Mouse (Mus musculus) heart, embryonic 14.5 days (tissue): ENCODE results near the gene Ercc6l2. TPM values are rescaled to one million over a fixed set of nuclear protein-coding genes. Genes with fewer than 3 reads are reported as not detected.

ENCODE experiments used
- ATAC-seq: fragments of 200-750 bp; cut with Nextera tagmentation; 2 replicates; pipeline ENCODE4 v1.8.0; 2017; ENCODE audit warnings: low read depth, moderate TSS enrichment; ENCODE audit not compliant: insufficient number of reproducible peaks, insufficient read depth, low FRiP score
- H3K27ac ChIP-seq, 2 experiments: fragments of 200-500 bp in 1 of 2; fragments of 300-500 bp in 1 of 2; sonication (generic) in 1 of 2; replicated peaks in 1 of 2; 2 replicates each; pipeline ENCODE4 v1.5.1; 2012 to 2014; ENCODE audit warnings: low read depth in 2 of 2, low read length in 2 of 2, control low read depth in 1 of 2, mild to moderate bottlenecking in 1 of 2, mixed read lengths in 1 of 2; ENCODE audit not compliant: control insufficient read depth in 1 of 2, insufficient read depth in 1 of 2
- H3K27me3 ChIP-seq: fragments of 300-500 bp; sonication (generic); 2 replicates; pipeline ENCODE4 v1.6.1; 2014; ENCODE audit warnings: mild to moderate bottlenecking, low read length, control low read depth; ENCODE audit not compliant: control insufficient read depth, insufficient read depth
- H3K36me3 ChIP-seq: fragments of 300-500 bp; sonication (generic); 2 replicates; pipeline ENCODE4 v1.6.1; 2014; ENCODE audit warnings: mild to moderate bottlenecking, control low read depth, low read length, mixed read lengths; ENCODE audit not compliant: control insufficient read depth, insufficient read depth
- H3K4me1 ChIP-seq, 2 experiments: fragments of 200-500 bp in 1 of 2; fragments of 300-500 bp in 1 of 2; sonication (generic) in 1 of 2; 2 replicates each; pipeline ENCODE4 v1.6.1; 2012 to 2014; ENCODE audit warnings: low read length in 2 of 2, control low read depth in 1 of 2, mixed read lengths in 1 of 2; ENCODE audit not compliant: control insufficient read depth in 2 of 2, insufficient read depth in 2 of 2
- H3K4me2 ChIP-seq: fragments of 300-500 bp; sonication (generic); 2 replicates; pipeline ENCODE4 v1.6.1; 2014; ENCODE audit warnings: mild to moderate bottlenecking, low read length
- H3K4me3 ChIP-seq, 2 experiments: fragments of 200-500 bp in 1 of 2; fragments of 300-500 bp in 1 of 2; sonication (generic) in 1 of 2; 2 replicates each; pipeline ENCODE4 v1.5.1; 2012 to 2014; ENCODE audit warnings: low read length in 2 of 2, mild to moderate bottlenecking in 2 of 2, control low read depth in 1 of 2, low read depth in 1 of 2, moderate library complexity in 1 of 2; ENCODE audit not compliant: control insufficient read depth in 1 of 2, insufficient read depth in 1 of 2
- H3K9ac ChIP-seq: fragments of 300-500 bp; sonication (generic); 2 replicates; pipeline ENCODE4 v1.6.1; 2014; ENCODE audit warnings: mild to moderate bottlenecking, low read length
- H3K9me3 ChIP-seq: fragments of 300-500 bp; sonication (generic); 2 replicates; pipeline ENCODE4 v1.6.1; 2016; ENCODE audit warnings: low read length, control low read depth; ENCODE audit not compliant: control insufficient read depth
- WGBS: fragments of 180-500 bp; shearing (Covaris S2); extraction: QIAGEN DNeasy Blood & Tissue Kit; methylation state at CpG from one replicate; pipeline ENCODE4 v1.1.7; 2014; 5-methylcytosine and 5-hydroxymethylcytosine counted together
- polyA plus RNA-seq: library from polyadenylated mRNA; unstranded; fragments of >200 nt; fragmentation: Nextera tagmentation; extraction: Ambion mirVana; gene quantifications from 2 replicates; pipeline ENCODE4 v1.2.1, GENCODE M21; 2014

Ercc6l2 gene
- polyA plus RNA-seq, 1 experiment from 2014 or later, result 14.3 TPM

- no peak for ATAC-seq
- Histone ChIP-seq H3K27ac (no peak overlapping the region), H3K36me3 (no peaks in the 10 kb centered on the region), H3K27me3 (no peaks in the 10 kb centered on the region), H3K4me1 (peaks cover 12 to 22% of the 10 kb centered on the region in 2 experiments; a peak in 3 of 4 replicates), H3K4me2 (no peak overlapping the region), H3K4me3 (no peak overlapping the region), H3K9me3 (no peaks in the 10 kb centered on the region), H3K9ac (no peak overlapping the region)
- WGBS, result 47% methylated on average over 1 of the region's 1 CpGs
Observed at GRCm38 (mm10) chr13:63940257-63940656, 125.2 kb downstream of the Ercc6l2 start.

DNA sequence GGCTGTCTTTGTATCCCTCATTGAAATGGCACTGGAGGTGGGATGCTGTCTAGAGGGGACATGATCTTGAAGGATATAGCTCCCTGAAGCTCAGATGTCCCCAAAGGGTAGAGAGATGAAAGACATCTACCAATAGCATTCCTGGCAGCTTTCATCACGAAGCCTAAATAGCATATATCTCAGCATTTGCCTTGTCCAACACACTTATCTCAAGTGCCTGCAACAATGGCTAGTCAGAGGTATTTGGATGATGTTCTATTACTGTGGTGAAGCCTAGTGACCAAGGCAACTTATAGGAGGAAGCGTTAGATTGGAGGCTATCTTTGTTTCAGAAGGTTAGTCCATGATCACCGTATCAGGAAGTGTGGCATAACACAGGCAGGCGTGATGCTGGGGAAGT, 126.1 kb downstream of the Ercc6l2 start:
- 35% methylated on average over 4 of the region's 4 CpGs for WGBS
- Histone ChIP-seq H3K4me1 (peaks cover 12 to 22% of the 10 kb centered on the region in 2 experiments; a peak in 3 of 4 replicates), H3K27ac (peak overlapping the region; percentile 62 to 64), H3K4me3 (no peak overlapping the region), H3K27me3 (no peaks in the 10 kb centered on the region), H3K4me2 (peak overlapping the region; percentile 18; the same call in 1 of the 2 replicates), H3K9ac (no peak overlapping the region), H3K9me3 (no peaks in the 10 kb centered on the region), H3K36me3 (no peaks in the 10 kb centered on the region)
- ATAC-seq, result peak; percentile 70

DNA sequence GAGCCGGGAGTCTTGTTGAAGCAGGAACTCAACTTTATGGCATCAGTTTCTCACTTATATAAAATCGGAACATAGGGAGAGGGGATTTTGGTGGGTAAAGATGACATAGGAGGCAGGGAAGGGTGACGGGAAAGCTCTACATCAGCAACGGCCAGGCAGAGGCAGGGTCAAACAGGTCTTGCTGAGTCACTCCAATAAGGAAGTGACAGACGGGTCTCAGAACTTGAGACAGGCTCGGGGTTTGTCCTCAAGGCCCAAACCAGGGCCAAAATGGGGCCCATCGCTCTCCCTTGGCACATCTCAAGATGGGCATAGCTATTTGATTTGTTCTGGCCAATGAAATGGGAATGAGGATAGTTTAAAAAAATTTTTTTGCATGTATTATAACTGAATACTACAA, 128.6 kb downstream of the Ercc6l2 start:
- 84% methylated on average over 7 of the region's 7 CpGs for WGBS
- no peak overlapping the region for H3K4me2 ChIP-seq
- H3K36me3 ChIP-seq, result no peaks in the 10 kb centered on the region
- H3K9me3 ChIP-seq, result no peaks in the 10 kb centered on the region
- no peak overlapping the region for H3K27ac ChIP-seq
- no peaks in the 10 kb centered on the region for H3K27me3 ChIP-seq
- ATAC-seq, result no peak
- no peak overlapping the region for H3K9ac ChIP-seq
- H3K4me3 ChIP-seq, result no peak overlapping the region
- peaks cover 10 to 19% of the 10 kb centered on the region in 2 experiments; a peak in 3 of 4 replicates for H3K4me1 ChIP-seq

DNA sequence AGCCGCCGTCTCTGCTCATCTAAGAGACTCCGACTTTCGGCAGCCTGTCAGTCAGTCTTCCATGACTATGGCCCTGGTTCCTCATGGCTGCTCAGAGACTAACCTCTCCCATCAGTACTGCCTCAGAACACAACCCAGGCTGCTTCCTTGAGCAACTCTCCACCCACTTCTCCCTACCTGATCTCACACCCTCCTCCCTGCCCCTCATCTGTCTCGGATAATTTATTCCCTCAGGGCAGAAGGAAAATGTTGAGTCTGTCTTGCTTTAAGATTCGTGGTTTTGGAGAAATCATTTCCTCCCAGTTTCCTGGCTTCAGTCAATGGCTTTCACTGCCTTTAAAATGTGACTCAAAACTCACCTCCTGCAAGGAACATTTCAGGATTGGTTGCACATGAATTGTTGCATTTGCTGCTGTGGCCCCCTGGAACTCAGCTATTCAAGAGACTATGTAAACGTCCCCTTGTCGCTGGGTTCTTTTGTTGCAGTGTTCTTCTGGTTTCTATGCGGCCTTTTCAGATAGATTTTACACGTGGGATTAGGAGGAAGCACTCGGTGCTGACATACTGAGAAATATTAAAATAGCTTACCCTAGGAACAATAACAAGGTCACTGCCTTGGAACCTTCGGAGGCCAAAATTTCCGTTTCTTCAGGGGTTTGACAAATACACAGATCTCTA, 129.4 kb downstream of the Ercc6l2 start:
- ATAC-seq, result no peak
- WGBS, result 68% methylated on average over 13 of the region's 13 CpGs
- no peaks in the 10 kb centered on the region for H3K36me3 ChIP-seq

More for the DNA sequence above, 129.4 kb downstream of the Ercc6l2 start:
- no peak overlapping the region for H3K4me3 ChIP-seq
- no peak overlapping the region for H3K4me2 ChIP-seq
- H3K27me3 ChIP-seq, result no peaks in the 10 kb centered on the region
- peaks cover 10 to 20% of the 10 kb centered on the region in 2 experiments; a peak in 3 of 4 replicates for H3K4me1 ChIP-seq
- H3K9me3 ChIP-seq, result no peaks in the 10 kb centered on the region
- no peak overlapping the region for H3K27ac ChIP-seq
- no peak overlapping the region for H3K9ac ChIP-seq

Other genes starting within 250 kb of the Ercc6l2 start
- 8.4 and 9.0 TPM in 2 replicates for gene Ptch1, start 241.6 kb upstream of the Ercc6l2 start, polyA plus RNA-seq